Mouse (Mus musculus): ENCODE data around the gene Acsl1.

Gene Acsl1

DNA sequence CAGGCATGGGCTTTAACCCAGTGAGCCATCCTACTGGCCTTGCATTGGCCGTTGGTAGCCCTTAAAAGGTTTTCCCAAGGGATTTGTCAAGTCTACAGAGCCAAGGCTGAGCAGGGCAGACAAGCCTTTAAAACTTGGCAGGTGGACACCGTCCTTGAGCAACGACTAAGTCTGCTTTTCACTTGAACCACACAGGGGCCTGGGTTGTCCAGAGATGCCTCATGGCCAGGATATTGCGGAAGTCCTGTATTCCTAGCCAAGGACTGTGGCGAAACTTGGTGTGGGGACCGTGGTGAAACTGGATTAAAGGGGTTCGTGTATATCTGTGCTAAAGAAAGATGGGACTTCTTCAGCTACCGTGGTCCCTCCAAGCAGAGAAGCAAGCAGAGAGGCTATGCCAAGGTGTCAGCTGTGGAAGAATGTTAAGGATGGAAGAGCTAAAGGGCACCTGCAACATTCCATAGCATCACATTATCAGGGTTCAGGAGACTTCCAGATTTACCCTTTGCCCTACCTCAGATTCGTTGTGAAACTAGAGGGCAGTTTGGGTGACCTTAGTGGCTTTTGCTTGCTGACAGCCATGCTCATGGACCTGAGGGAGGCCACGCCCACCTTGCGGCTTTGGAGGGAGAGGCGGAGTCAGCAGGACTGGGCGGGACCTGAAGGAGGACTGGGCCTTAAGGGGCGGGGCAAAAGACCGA is 596 bp upstream of the Acsl1 start:
- no peaks in the 10 kb centered on the region for H3K9me3 ChIP-seq (ENCODE audit: low read length)
- peaks cover 15% of the 10 kb centered on the region for H3K27me3 ChIP-seq (ENCODE audit: insufficient read depth, low read length)
- H3K4me3 ChIP-seq (replicated peaks; ENCODE audit: low read length), result no peak overlapping the region
- TF ChIP-seq NANOG (IDR thresholded peaks at IDR 0.05; ENCODE audit: borderline replicate concordance, low read length) (no peak), POU5F1 (IDR thresholded peaks at IDR 0.05; ENCODE audit: borderline replicate concordance, low read length) (no peak), CTCF (conservative IDR thresholded peaks at IDR 0.05; ENCODE audit: low read length) (no peak)
- peaks cover 25% of the 10 kb centered on the region for H3K4me1 ChIP-seq (replicated peaks; ENCODE audit: low read depth, low read length)
- no peaks in the 10 kb centered on the region for H3K36me3 ChIP-seq (ENCODE audit: insufficient read depth, low read length)

DNA sequence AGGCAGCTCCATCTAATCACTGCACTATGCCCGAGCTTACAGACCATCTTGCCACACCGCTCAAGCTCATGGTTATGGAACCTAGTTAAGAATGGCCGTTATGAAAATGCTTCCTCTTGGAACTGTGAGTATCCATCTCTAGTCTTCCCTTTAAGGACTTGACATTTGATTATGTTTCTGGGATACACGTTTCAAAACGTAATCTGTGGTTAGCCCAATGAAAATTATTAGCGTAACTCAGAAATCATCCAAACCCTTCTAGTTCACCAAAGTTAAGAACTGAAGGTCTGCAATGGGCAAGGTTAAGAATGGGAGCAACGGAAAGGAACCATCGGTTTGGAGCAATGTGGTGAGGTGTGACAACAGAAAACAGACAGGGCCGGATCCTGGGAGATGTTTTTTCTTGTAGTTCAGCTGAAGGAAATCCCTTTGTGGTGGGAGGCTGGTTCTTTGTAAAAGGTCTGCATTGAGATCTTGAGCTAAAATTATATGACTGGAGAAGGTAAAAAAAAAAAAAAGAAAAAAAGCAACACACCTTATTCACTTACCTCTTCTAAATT is 1.2 kb downstream of the Acsl1 start:
- peak overlapping the region; percentile 94 for H3K4me3 ChIP-seq (replicated peaks; ENCODE audit: low read length)
- peaks cover 15% of the 10 kb centered on the region for H3K27me3 ChIP-seq (ENCODE audit: insufficient read depth, low read length)
- peaks cover 28% of the 10 kb centered on the region for H3K4me1 ChIP-seq (replicated peaks; ENCODE audit: low read depth, low read length)
- no peaks in the 10 kb centered on the region for H3K9me3 ChIP-seq (ENCODE audit: low read length)
- TF ChIP-seq NANOG (IDR thresholded peaks at IDR 0.05; ENCODE audit: borderline replicate concordance, low read length), result no peak
- no peak for TF ChIP-seq POU5F1 (IDR thresholded peaks at IDR 0.05; ENCODE audit: borderline replicate concordance, low read length)
- TF ChIP-seq CTCF (conservative IDR thresholded peaks at IDR 0.05; ENCODE audit: low read length), result no peak
- no peaks in the 10 kb centered on the region for H3K36me3 ChIP-seq (ENCODE audit: insufficient read depth, low read length)

DNA sequence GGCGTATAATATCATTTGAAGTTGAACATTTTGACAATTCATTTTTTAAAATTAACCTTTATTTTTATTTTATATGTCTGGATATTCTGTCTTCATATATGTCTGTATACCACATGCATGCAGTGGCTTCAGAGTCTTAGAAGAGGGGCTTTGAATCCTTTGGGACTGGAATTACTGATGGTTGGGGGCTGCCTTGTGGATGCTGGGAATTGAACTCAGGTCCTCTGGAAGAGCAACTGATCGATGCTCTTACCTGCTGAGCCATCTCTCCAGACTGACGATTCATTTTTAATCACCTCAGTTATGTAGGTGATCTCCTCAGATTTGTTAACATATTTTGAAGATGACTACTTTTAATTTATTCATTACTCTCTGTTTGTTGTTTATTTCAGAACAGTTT is 3.3 kb downstream of the Acsl1 start:
- Histone ChIP-seq H3K27me3 (ENCODE audit: insufficient read depth, low read length) (peaks cover 15% of the 10 kb centered on the region), H3K4me1 (replicated peaks; ENCODE audit: low read depth, low read length) (peaks cover 28% of the 10 kb centered on the region), H3K4me3 (replicated peaks; ENCODE audit: low read length) (no peak overlapping the region), H3K9me3 (ENCODE audit: low read length) (no peaks in the 10 kb centered on the region), H3K36me3 (ENCODE audit: insufficient read depth, low read length) (no peaks in the 10 kb centered on the region)
- TF ChIP-seq NANOG (IDR thresholded peaks at IDR 0.05; ENCODE audit: borderline replicate concordance, low read length) (no peak), CTCF (conservative IDR thresholded peaks at IDR 0.05; ENCODE audit: low read length) (no peak), POU5F1 (IDR thresholded peaks at IDR 0.05; ENCODE audit: borderline replicate concordance, low read length) (no peak)

DNA sequence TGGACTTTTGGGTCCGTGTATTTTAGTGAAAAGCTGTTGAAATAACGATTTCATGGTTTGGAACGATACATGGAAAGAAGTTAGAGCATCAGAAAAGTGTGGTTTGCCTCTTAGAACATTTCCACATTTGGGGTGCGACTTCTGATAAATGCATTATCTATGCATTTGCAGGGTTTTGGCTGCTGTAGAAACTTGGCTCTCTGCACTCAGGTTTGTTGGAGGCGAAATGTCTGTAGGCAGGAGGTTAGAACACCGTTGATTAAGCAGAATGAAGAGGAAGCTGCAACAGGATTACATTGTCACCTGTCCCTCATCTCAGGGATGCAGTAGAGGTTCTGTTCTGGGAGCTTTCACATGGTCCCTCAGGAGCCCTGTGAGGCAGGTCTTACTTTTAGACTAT is 3.8 kb downstream of the Acsl1 start:
- Histone ChIP-seq H3K27me3 (ENCODE audit: insufficient read depth, low read length) (peaks cover 15% of the 10 kb centered on the region), H3K9me3 (ENCODE audit: low read length) (no peaks in the 10 kb centered on the region), H3K4me3 (replicated peaks; ENCODE audit: low read length) (no peak overlapping the region), H3K36me3 (ENCODE audit: insufficient read depth, low read length) (no peaks in the 10 kb centered on the region), H3K4me1 (replicated peaks; ENCODE audit: low read depth, low read length) (peaks cover 31% of the 10 kb centered on the region)
- TF ChIP-seq CTCF (conservative IDR thresholded peaks at IDR 0.05; ENCODE audit: low read length) (no peak), NANOG (IDR thresholded peaks at IDR 0.05; ENCODE audit: borderline replicate concordance, low read length) (no peak), POU5F1 (IDR thresholded peaks at IDR 0.05; ENCODE audit: borderline replicate concordance, low read length) (no peak)

DNA sequence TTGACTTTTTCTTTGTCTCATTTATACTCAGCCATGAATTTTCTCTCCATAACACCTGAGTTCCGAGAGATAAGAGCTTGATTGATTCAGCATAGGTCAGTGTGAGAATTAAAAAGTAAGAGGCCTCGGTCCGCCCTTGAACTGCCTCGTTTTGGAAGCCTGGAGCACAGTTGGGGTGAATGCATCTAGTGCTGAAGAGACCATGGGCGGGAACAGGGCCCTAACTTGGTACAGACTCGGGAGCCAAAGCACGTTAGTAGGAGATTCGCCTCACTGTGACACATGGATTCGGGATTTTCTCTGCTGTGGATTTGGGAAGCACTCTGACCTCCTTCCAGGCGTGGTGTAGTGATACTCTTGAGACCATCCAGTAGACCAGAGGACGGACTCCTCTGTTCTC is 4.6 kb downstream of the Acsl1 start:
- Histone ChIP-seq H3K4me1 (replicated peaks; ENCODE audit: low read depth, low read length) (peaks cover 33% of the 10 kb centered on the region), H3K9me3 (ENCODE audit: low read length) (no peaks in the 10 kb centered on the region), H3K4me3 (replicated peaks; ENCODE audit: low read length) (no peak overlapping the region), H3K36me3 (ENCODE audit: insufficient read depth, low read length) (no peaks in the 10 kb centered on the region), H3K27me3 (ENCODE audit: insufficient read depth, low read length) (peaks cover 15% of the 10 kb centered on the region)
- no peak for TF ChIP-seq CTCF (conservative IDR thresholded peaks at IDR 0.05; ENCODE audit: low read length)
- TF ChIP-seq POU5F1 (IDR thresholded peaks at IDR 0.05; ENCODE audit: borderline replicate concordance, low read length), result no peak
- TF ChIP-seq NANOG (IDR thresholded peaks at IDR 0.05; ENCODE audit: borderline replicate concordance, low read length), result no peak

DNA sequence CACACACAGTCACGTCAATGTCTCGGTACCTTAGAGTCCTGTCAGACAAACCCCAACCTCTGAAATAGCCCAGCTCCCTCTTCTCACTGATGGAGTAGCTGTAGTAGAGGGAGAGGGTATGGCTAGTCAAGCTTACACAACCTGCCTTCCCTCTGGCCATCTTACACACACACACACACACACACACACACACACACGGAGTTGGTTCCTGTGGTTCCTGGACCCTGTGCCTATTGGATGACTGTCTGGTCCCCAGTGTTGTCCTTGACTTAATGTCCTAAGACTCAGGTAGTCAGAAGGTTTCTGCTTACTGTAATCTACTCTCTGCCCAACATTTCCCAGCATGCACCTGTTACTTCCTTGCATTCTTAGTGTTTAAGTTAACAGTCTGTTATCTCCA is 5.1 kb downstream of the Acsl1 start:
- no peaks in the 10 kb centered on the region for H3K9me3 ChIP-seq (ENCODE audit: low read length)
- no peak overlapping the region for H3K4me3 ChIP-seq (replicated peaks; ENCODE audit: low read length)
- no peaks in the 10 kb centered on the region for H3K36me3 ChIP-seq (ENCODE audit: insufficient read depth, low read length)
- peaks cover 36% of the 10 kb centered on the region for H3K4me1 ChIP-seq (replicated peaks; ENCODE audit: low read depth, low read length)
- H3K27me3 ChIP-seq (ENCODE audit: insufficient read depth, low read length), result peaks cover 15% of the 10 kb centered on the region
- TF ChIP-seq NANOG (IDR thresholded peaks at IDR 0.05; ENCODE audit: borderline replicate concordance, low read length), result no peak
- no peak for TF ChIP-seq POU5F1 (IDR thresholded peaks at IDR 0.05; ENCODE audit: borderline replicate concordance, low read length)
- no peak for TF ChIP-seq CTCF (conservative IDR thresholded peaks at IDR 0.05; ENCODE audit: low read length)

DNA sequence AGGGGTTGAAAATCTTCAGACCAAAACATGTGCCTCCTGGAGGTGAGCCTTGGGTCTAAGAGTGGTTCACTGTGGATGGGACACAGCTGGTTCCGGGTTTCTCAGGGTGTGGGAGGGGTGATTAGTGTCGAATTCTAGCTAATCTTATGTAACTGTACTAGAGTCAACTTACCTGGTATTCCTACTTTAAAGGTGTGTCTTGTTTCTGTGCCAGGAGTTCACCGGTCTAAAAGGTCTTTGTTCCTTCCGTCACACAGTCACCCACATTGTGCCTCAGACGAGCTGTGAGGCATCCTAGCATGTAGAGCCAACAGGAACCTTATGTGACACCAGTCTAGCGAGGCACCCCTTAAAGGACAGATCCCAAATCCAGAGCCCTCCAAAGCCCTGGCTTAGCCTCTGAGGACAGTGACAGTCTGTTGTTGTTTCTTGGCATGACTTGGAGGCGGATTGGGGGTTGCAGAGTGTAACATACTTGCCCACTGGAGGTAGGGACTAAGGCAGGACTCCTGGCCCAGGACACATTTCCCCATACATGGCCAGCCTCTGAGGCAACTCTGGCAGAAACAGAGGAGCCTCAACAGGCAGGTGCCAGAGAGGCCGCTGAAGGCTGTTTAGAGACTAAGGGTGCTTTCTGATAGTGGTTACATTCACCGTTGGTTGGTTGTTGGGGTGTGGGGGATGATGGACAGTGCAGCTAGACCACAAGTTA is 7.1 kb downstream of the Acsl1 start:
- TF ChIP-seq CTCF (conservative IDR thresholded peaks at IDR 0.05; ENCODE audit: low read length) (no peak), NANOG (IDR thresholded peaks at IDR 0.05; ENCODE audit: borderline replicate concordance, low read length) (no peak)

DNA sequence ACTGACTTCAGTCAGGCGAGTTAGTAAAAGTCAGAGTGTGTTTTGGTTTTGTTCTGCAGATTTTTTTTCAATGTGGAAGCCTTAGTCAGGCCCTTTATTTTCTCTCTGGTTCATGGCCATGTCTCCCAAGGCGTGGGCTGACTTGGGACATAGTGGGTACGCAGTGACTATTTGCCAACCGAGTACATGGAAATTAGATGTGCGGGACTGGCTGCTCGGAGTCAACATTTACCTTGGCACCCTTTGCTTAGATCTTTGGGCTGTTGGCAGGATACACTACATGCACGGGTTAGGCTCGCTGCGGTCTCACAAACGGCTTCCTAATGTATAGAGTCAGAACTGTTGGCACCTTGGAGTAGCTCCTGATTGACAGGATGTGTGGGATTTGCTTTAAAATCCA is 7.9 kb downstream of the Acsl1 start:
- Histone ChIP-seq H3K36me3 (ENCODE audit: insufficient read depth, low read length) (0 out of 2 replicates have a peak, but pooled peaks cover 4% of the 10 kb centered on the region), H3K9me3 (ENCODE audit: low read length) (no peaks in the 10 kb centered on the region), H3K4me3 (replicated peaks; ENCODE audit: low read length) (no peak overlapping the region), H3K27me3 (ENCODE audit: insufficient read depth, low read length) (no peaks in the 10 kb centered on the region), H3K4me1 (replicated peaks; ENCODE audit: low read depth, low read length) (peaks cover 35% of the 10 kb centered on the region)
- TF ChIP-seq NANOG (IDR thresholded peaks at IDR 0.05; ENCODE audit: borderline replicate concordance, low read length) (no peak), CTCF (conservative IDR thresholded peaks at IDR 0.05; ENCODE audit: low read length) (no peak), POU5F1 (IDR thresholded peaks at IDR 0.05; ENCODE audit: borderline replicate concordance, low read length) (no peak)

More for the DNA sequence above, 7.1 kb downstream of the Acsl1 start:
- no peak overlapping the region for H3K4me3 ChIP-seq (replicated peaks; ENCODE audit: low read length)
- H3K4me1 ChIP-seq (replicated peaks; ENCODE audit: low read depth, low read length), result peaks cover 34% of the 10 kb centered on the region
- H3K9me3 ChIP-seq (ENCODE audit: low read length), result no peaks in the 10 kb centered on the region
- H3K36me3 ChIP-seq (ENCODE audit: insufficient read depth, low read length), result 0 out of 2 replicates have a peak, but pooled peaks cover 3% of the 10 kb centered on the region
- H3K27me3 ChIP-seq (ENCODE audit: insufficient read depth, low read length), result peaks cover 4% of the 10 kb centered on the region

Measured in E14TG2a.4 (cell line).